Mouse (Mus musculus): ENCODE data around the gene Zswim3.

GRCm38 (mm10) chr2:164832032-164832747, 27.3 kb downstream of the Zswim3 start:
- TF ChIP-seq CTCF (conservative IDR thresholded peaks at IDR 0.05; ENCODE audit: low read length) (no peak), POU5F1 (IDR thresholded peaks at IDR 0.05; ENCODE audit: borderline replicate concordance, low read length) (no peak), NANOG (IDR thresholded peaks at IDR 0.05; ENCODE audit: borderline replicate concordance, low read length) (no peak)
